Mouse (Mus musculus) limb, embryonic 12.5 days (tissue): ENCODE results near the gene Zdhhc25. TPM values are rescaled to one million over a fixed set of nuclear protein-coding genes. Genes with fewer than 3 reads are reported as not detected.

Experiments used
- ATAC-seq: fragments of 200-750 bp; cut with Nextera tagmentation; 2 replicates; pipeline ENCODE4 v1.8.0; 2017; ENCODE audit warnings: low read depth, moderate TSS enrichment; ENCODE audit not compliant: insufficient number of reproducible peaks, insufficient read depth, low FRiP score, low TSS enrichment
- H3K27ac ChIP-seq: fragments of 300-500 bp; sonication (generic); 2 replicates; pipeline ENCODE4 v1.5.1; 2016; ENCODE audit warnings: mild to moderate bottlenecking, moderate library complexity
- H3K27me3 ChIP-seq: fragments of 300-500 bp; sonication (generic); 2 replicates; pipeline ENCODE4 v1.6.1; 2016; ENCODE audit warnings: mild to moderate bottlenecking, moderate library complexity
- H3K36me3 ChIP-seq: fragments of 300-500 bp; sonication (generic); 2 replicates; pipeline ENCODE4 v1.6.1; 2016; ENCODE audit warnings: mild to moderate bottlenecking, moderate library complexity
- H3K4me1 ChIP-seq: fragments of 300-500 bp; sonication (generic); replicated peaks from 2 replicates; pipeline ENCODE4 v1.6.1; 2016
- H3K4me2 ChIP-seq: fragments of 300-500 bp; sonication (generic); 2 replicates; pipeline ENCODE4 v1.6.1; 2016; ENCODE audit warnings: mild to moderate bottlenecking, moderate library complexity
- H3K4me3 ChIP-seq: fragments of 300-500 bp; sonication (generic); replicated peaks from 2 replicates; pipeline ENCODE4 v1.5.1; 2016; ENCODE audit warnings: mild to moderate bottlenecking
- H3K9ac ChIP-seq: fragments of 300-500 bp; sonication (generic); replicated peaks from 2 replicates; pipeline ENCODE4 v1.6.1; 2016; ENCODE audit warnings: mild to moderate bottlenecking, moderate library complexity
- H3K9me3 ChIP-seq: fragments of 300-500 bp; sonication (generic); 2 replicates; pipeline ENCODE4 v1.6.1; 2016; ENCODE audit warnings: mild to moderate bottlenecking, moderate library complexity
- WGBS: fragments of 180-500 bp; shearing (Covaris S2); methylation state at CpG from one replicate; pipeline ENCODE4 v1.1.7; 2016; 5-methylcytosine and 5-hydroxymethylcytosine counted together
- polyA plus RNA-seq: library from polyadenylated mRNA; unstranded; fragments of >200 nt; fragmentation: Nextera tagmentation; extraction: Ambion mirVana; gene quantifications from 2 replicates; pipeline ENCODE4 v1.2.1, GENCODE M21; 2016

Gene Zdhhc25
- not detected in 2 replicates for polyA plus RNA-seq

DNA sequence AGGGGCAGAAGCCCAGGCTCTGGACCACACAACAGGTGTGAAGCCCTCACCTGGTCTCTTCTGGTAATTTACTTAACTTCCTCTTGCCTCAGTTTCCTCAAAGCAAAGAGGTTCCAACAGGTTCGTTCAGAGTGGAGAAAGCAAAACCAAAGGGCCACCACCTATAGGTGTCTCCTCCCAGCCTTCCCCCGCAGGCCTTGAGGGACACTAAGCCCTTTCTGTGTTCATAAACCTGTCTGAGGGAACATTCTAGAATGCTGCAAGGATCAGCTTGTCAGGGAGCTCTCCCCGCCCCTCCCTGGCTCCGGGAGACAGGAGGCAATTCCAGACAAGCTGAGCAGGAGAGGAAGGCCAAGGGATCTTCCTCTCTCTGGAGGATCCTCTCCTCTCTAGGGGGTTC is at the start of gene Zdhhc25:
Gene Zdhhc25 (plus strand): TSS at position 301 of the 400 bp plus-strand sequence.
- Histone ChIP-seq H3K27ac (no peak within 1 kb of the TSS), H3K4me2 (no peak within 1 kb of the TSS), H3K9ac (no peak within 1 kb of the TSS), H3K36me3 (no peaks in the 10 kb centered on the region), H3K27me3 (no peaks in the 10 kb centered on the region), H3K4me1 (no peaks in the 10 kb centered on the region), H3K4me3 (no peak within 1 kb of the TSS), H3K9me3 (no peaks in the 10 kb centered on the region)
- no peak for ATAC-seq
- WGBS = 89% methylated on average over 4 of the region's 4 CpGs

DNA sequence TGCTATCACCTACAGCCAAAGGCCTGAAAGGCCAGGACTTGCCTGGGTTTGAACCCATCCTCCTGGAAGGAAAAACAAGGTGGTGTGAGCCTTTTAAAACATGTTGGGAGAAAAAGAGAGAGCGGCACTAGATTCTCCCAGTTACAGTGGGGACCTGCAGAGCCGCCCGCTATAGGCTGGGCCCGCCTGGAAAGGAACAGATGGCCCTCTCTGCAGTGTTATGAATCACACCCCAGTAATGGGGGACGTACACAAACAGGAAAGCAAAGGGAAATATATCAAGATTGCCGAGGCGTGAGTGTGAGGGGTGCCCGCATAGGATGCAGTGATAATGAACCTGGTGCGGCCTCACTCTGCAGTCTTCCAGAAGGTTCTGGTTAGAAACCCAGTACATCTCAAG is 47.2 kb upstream of the Zdhhc25 start:
- WGBS = 84% methylated on average over 9 of the region's 9 CpGs

DNA sequence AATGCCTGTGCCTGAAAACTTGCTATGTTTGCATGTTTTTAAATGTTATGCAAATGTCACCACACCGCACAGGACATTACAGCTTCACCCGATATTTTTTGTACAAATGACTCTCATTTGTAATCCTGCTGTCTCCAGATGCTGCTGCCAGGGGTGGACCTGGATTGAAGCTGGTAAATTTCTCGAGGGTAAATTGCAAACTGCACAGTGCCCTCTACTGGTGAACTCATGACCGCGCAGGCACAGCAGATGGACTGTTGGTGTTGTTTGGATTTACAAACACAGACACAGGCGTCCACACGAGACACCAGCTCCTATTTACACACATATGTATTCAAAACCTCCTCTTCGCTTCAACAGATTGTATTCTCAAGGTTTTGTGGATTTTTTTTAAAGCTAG is 44.6 kb upstream of the Zdhhc25 start:
- H3K27ac ChIP-seq = no peak overlapping the region
- no peak overlapping the region for H3K9ac ChIP-seq
- H3K4me2 ChIP-seq = no peak overlapping the region
- H3K4me1 ChIP-seq = no peaks in the 10 kb centered on the region; the same call in 1 of the 2 replicates
- no peaks in the 10 kb centered on the region for H3K36me3 ChIP-seq
- peaks cover 1% of the 10 kb centered on the region; the same call in 1 of the 2 replicates for H3K27me3 ChIP-seq
- no peaks in the 10 kb centered on the region for H3K9me3 ChIP-seq
- no peak for ATAC-seq
- H3K4me3 ChIP-seq = no peak overlapping the region
- 21% methylated on average over 8 of the region's 8 CpGs for WGBS

More for the DNA sequence above, 47.2 kb upstream of the Zdhhc25 start:
- Histone ChIP-seq H3K36me3 (no peaks in the 10 kb centered on the region), H3K4me3 (no peak overlapping the region), H3K27ac (no peak overlapping the region), H3K9me3 (no peaks in the 10 kb centered on the region), H3K4me1 (no peaks in the 10 kb centered on the region), H3K9ac (no peak overlapping the region), H3K27me3 (no peaks in the 10 kb centered on the region; the same call in 1 of the 2 replicates), H3K4me2 (no peak overlapping the region)
- ATAC-seq = no peak

DNA sequence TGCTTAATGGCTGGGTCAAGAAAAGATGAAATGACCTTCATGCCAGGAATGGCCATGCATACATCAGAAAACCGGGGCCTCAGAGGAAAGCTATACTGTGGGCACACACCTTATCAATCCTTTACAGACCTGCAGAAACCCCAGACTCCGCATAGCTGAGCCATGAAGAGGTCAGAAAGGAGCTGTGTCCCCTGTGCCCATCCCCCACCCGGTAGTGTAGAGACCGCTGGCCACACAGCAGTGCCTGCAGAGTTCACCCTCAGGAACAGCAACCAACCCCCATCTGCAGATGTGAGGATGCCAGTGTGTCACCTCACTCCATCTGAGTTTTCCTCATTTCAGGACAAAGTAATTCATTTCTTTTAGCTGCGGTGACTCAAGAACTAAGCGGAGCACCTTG is 39.5 kb upstream of the Zdhhc25 start:
- no peak for ATAC-seq
- Histone ChIP-seq H3K27me3 (peaks cover 20% of the 10 kb centered on the region), H3K9ac (no peak overlapping the region), H3K9me3 (no peaks in the 10 kb centered on the region), H3K27ac (no peak overlapping the region), H3K4me3 (no peak overlapping the region), H3K4me1 (no peaks in the 10 kb centered on the region; the same call in 1 of the 2 replicates), H3K36me3 (no peaks in the 10 kb centered on the region), H3K4me2 (no peak overlapping the region)
- WGBS = 62% methylated on average over 6 of the region's 6 CpGs

DNA sequence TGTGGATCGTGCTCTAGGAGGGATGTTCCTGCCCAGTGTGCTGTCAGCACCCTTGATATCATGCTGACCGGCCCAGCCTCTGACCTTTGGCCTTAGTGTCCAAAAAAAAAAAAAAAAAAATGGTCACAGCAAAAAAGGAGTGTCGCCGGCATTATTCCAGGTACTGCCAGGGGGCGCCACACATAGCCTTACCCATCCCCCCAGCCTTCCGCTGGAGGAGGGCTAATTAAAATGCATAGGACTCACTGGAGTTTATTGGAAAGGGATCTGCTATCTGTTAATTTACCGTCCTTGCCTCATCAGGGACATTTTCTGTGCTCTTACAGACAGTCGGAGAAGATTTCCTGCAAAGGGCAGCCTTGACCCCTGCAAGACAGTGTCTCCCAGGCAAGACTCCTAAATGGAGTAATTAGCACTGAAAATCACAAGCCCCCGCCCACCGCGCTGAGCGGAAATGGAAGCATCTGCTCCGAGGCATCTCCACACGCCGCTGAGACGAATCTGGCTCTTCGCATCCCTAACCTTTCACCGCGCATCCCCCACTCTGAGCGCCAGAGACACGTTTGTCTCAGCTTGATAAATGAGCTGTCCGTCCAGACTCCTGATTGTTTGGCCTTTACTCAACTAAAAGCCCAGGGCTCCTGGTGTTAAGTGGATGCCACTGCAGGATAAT is 38.9 kb upstream of the Zdhhc25 start:
- Histone ChIP-seq H3K9ac (no peak overlapping the region), H3K9me3 (no peaks in the 10 kb centered on the region), H3K36me3 (no peaks in the 10 kb centered on the region), H3K4me1 (no peaks in the 10 kb centered on the region; the same call in 1 of the 2 replicates), H3K27me3 (peaks cover 20% of the 10 kb centered on the region), H3K4me2 (no peak overlapping the region), H3K27ac (no peak overlapping the region), H3K4me3 (no peak overlapping the region)
- no peak for ATAC-seq
- WGBS = 3% methylated on average over 22 of the region's 22 CpGs

DNA sequence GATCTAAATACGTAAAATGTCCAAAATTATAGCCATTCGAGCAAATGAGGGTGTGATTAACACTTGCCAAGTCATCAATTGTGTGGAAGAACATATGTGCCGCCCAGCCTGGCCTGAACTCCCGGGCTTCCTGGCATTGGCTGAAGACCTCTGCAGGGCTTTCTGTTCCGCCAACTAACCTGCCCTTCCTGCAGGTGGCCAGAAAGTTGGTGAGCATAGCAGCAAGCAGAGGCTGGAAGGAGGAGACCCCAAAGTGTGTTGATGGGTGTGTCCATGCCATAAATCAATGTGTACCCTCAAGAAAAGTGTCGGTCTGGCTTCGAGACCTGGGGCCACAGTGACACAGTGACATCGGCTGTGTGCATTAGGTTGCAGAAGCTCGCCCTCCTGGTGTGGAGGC is 34.8 kb upstream of the Zdhhc25 start:
- WGBS = 80% methylated on average over 9 of the region's 9 CpGs
- ATAC-seq = no peak
- Histone ChIP-seq H3K4me1 (no peaks in the 10 kb centered on the region; the same call in 1 of the 2 replicates), H3K4me2 (no peak overlapping the region), H3K9ac (no peak overlapping the region), H3K9me3 (no peaks in the 10 kb centered on the region), H3K27ac (no peak overlapping the region), H3K27me3 (peaks cover 20% of the 10 kb centered on the region), H3K36me3 (no peaks in the 10 kb centered on the region), H3K4me3 (no peak overlapping the region)

DNA sequence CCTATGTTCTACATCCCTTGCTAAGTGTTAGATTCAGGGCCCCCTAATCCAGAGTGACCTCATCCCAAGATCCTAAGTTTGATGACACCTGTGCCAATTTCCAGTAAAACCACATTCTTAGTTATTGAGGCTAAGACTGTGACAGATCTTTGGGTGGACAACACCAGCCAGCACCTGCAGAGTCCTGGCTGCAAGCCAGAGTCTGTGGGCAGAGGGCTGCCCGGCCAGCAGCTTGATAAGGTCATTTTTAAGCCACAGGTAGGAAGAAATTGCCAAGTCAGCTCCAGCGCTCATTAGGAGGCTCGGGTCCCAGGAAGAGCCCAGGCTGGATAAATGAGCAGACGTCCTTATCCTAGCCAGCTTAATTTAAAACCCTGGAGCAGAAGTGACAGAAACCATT is 34.3 kb upstream of the Zdhhc25 start:
- peaks cover 15% of the 10 kb centered on the region for H3K27me3 ChIP-seq
- WGBS = 70% methylated on average over 4 of the region's 4 CpGs

DNA sequence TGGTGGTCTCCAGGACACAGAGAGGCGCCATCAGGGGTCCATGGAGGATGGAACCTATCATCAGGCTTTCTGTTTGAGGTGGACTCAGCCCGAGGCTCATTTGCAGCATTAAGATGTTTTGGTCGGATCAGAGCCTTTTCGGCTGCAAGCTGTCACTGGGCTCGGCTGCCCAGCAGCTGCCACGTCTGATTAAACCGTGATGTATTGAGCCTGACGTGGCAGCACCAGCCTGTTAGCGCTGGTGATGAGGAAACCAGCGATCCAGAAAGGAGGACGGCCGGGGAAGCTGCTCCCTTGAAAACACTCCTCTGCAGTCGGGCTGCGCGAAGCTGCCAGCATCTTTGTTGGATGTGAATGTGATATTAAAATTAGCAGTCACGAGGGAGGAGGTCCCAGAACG is 29.4 kb upstream of the Zdhhc25 start:
- Histone ChIP-seq H3K4me3 (no peak overlapping the region), H3K36me3 (no peaks in the 10 kb centered on the region), H3K27ac (no peak overlapping the region), H3K4me2 (no peak overlapping the region), H3K9me3 (0 out of 2 replicates have a peak, but pooled peaks cover 2% of the 10 kb centered on the region), H3K4me1 (no peaks in the 10 kb centered on the region), H3K9ac (no peak overlapping the region), H3K27me3 (no peaks in the 10 kb centered on the region)
- ATAC-seq = no peak
- WGBS = 79% methylated on average over 17 of the region's 17 CpGs

More for the DNA sequence above, 34.3 kb upstream of the Zdhhc25 start:
- Histone ChIP-seq H3K9ac (no peak overlapping the region), H3K9me3 (no peaks in the 10 kb centered on the region), H3K4me2 (no peak overlapping the region), H3K36me3 (no peaks in the 10 kb centered on the region), H3K27ac (no peak overlapping the region), H3K4me3 (no peak overlapping the region), H3K4me1 (no peaks in the 10 kb centered on the region)
- ATAC-seq = no peak

DNA sequence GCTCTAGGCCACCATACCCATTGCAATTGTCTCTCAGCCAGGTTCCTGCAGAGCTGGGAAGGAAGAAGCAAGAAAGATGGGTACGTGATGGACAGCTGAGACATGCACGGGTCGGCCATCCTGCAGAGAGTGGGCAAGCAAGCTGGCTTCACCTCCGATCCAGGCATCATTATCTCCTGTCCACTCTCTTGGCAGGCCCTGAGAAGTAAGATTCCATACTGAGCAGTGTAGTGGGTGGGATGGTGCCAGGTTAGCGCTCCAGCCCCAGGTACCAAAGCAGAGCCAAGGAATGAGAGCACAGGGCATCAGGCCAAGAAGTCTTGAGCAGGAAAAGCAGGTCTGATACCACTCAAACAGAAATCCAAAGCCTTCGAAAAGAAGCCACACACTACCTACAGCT is 20.6 kb upstream of the Zdhhc25 start:
- Histone ChIP-seq H3K9ac (no peak overlapping the region), H3K4me3 (no peak overlapping the region), H3K36me3 (no peaks in the 10 kb centered on the region), H3K4me2 (no peak overlapping the region), H3K9me3 (no peaks in the 10 kb centered on the region), H3K27ac (no peak overlapping the region), H3K4me1 (no peaks in the 10 kb centered on the region), H3K27me3 (no peaks in the 10 kb centered on the region; the same call in 1 of the 2 replicates)
- 82% methylated on average over 6 of the region's 6 CpGs for WGBS
- ATAC-seq = no peak

DNA sequence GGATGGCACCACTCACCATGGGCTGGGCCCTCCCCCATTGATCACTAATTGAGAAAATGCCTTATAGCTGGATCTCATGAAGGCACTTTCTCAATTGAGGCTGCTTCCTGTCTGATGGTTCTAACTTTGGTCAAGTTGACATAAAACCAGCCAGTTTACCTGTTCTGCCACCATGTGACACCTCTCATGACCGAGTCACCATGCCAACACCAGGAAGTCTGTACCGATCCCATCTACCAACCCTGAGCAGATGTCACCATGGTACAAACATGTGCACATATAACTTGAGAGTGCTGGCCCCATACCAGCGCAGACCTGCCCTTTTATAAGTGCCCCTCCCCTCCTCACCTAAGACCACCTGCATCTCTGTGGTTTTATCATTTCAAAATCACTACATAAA is 2.4 kb downstream of the Zdhhc25 start:
- Histone ChIP-seq H3K9me3 (no peaks in the 10 kb centered on the region), H3K27ac (no peak overlapping the region), H3K36me3 (no peaks in the 10 kb centered on the region), H3K4me3 (no peak overlapping the region), H3K4me2 (no peak overlapping the region), H3K27me3 (no peaks in the 10 kb centered on the region), H3K4me1 (no peaks in the 10 kb centered on the region), H3K9ac (no peak overlapping the region)
- 91% methylated on average over 3 of the region's 3 CpGs for WGBS
- no peak for ATAC-seq

DNA sequence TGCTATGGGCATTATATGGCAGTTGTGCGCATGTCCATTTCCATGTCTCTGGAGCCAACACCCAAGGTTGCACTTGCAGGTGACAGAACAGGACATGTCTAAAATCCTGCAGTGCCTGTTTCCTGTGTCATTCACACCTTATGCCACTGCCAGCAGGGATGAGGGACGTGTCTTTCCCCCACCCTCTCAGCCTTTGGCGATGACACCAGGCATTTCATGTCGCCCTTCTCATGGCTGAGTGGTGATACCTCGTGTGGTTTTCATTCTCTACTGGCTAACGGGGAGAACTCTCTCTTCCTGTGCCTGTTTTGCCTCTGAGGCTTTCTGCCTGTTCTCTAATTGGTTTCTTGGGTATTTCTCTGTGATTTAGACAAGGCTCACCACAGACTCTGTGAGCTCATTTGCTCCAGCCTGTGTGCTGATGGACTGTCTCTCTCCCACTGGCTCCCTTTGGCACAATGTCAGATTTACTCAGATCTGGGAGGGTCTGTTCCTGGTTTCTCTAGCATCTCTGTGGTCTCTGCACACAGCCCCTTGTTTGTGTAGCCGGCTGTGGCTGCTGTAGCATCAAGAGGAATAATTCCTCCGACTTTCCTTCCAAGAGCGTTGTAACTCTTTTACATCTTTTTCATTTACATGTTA is 3.1 kb downstream of the Zdhhc25 start:
- ATAC-seq = no peak
- H3K9ac ChIP-seq = no peak overlapping the region
- 63% methylated on average over 9 of the region's 9 CpGs for WGBS
- no peaks in the 10 kb centered on the region for H3K4me1 ChIP-seq
- H3K9me3 ChIP-seq = no peaks in the 10 kb centered on the region
- H3K4me2 ChIP-seq = no peak overlapping the region
- H3K36me3 ChIP-seq = no peaks in the 10 kb centered on the region
- no peak overlapping the region for H3K4me3 ChIP-seq
- no peak overlapping the region for H3K27ac ChIP-seq
- no peaks in the 10 kb centered on the region for H3K27me3 ChIP-seq
